Comparison of ENCODE assay signal across 8 mouse cellular contexts in genomic region chr3:116713031-116713430, GRCm38 (mm10). TPM values are rescaled to one million over a fixed set of nuclear protein-coding genes. Genes with fewer than 3 reads are reported as not detected.
DNase-seq lines count a peak whose midpoint lies in the region; ATAC-seq and TF ChIP-seq lines count a peak whose summit lies in the region.

No protein-coding gene starts in this region.

- TF ChIP-seq CTCF in lung, adult 2 months (IDR thresholded peaks at IDR 0.05; ENCODE audit: insufficient read depth, low read length): no peak
- no peak for TF ChIP-seq CTCF in kidney, postnatal 0 days (IDR thresholded peaks at IDR 0.05; ENCODE audit: low read depth)

- DNase-seq in lung, adult 2 months: no peak
- DNase-seq in lung, postnatal 25 days (ENCODE audit: low spot score): no peak
- no peak for DNase-seq in forebrain, embryonic 11.5 days (ENCODE audit: low spot score)
- no peak for DNase-seq in kidney, postnatal 0 days (ENCODE audit: low spot score)
- DNase-seq in naive thymus-derived CD4-positive, alpha-beta T cell, adult 2 months (ENCODE audit: low read depth): peak; percentile 11
- no peak for DNase-seq in ovary, adult 18-20 months (ENCODE audit: low spot score)
- DNase-seq in left cerebral cortex, adult 8-10 months (ENCODE audit: low spot score in 2 of 2): no peak
- no peak for DNase-seq in adrenal gland, adult 18-20 months (ENCODE audit: low spot score in 2 of 2)

- no peak for TF ChIP-seq POLR2A in lung, adult 2 months (IDR thresholded peaks at IDR 0.05; ENCODE audit: borderline replicate concordance, extremely low read depth, low read depth, low read length)

- no peak overlapping the region for H3K9ac ChIP-seq in forebrain, embryonic 11.5 days (ENCODE audit: low read length)
- H3K9ac ChIP-seq in kidney, postnatal 0 days (ENCODE audit: low read depth, low read length): peak overlapping the region; percentile 96; the same call in 1 of the 2 replicates

- no peak for ATAC-seq in forebrain, embryonic 11.5 days (replicated peaks; ENCODE audit: low FRiP score)
- no peak for ATAC-seq in kidney, postnatal 0 days (replicated peaks; ENCODE audit: low FRiP score, low read depth)

- H3K9me3 ChIP-seq in forebrain, embryonic 11.5 days (ENCODE audit: control insufficient read depth, low read length): no peaks in the 10 kb centered on the region
- no peaks in the 10 kb centered on the region for H3K9me3 ChIP-seq in kidney, postnatal 0 days (replicated peaks; ENCODE audit: low read length)

- peak overlapping the region; percentile 93 for H3K4me3 ChIP-seq in lung, adult 2 months (replicated peaks; ENCODE audit: extremely low read depth, low read depth, low read length)
- H3K4me3 ChIP-seq in forebrain, embryonic 11.5 days (ENCODE audit: low read depth, low read length): peak overlapping the region; percentile 91; the same call in 1 of the 2 replicates
- peak overlapping the region; percentile 96 for H3K4me3 ChIP-seq in kidney, postnatal 0 days (replicated peaks; ENCODE audit: low read depth, low read length)

- H3K27me3 ChIP-seq in forebrain, embryonic 11.5 days (ENCODE audit: control insufficient read depth, insufficient read depth, low read length): no peaks in the 10 kb centered on the region; the same call in 1 of the 2 replicates
- no peaks in the 10 kb centered on the region for H3K27me3 ChIP-seq in kidney, postnatal 0 days (ENCODE audit: insufficient read depth, low read length)

- no peaks in the 10 kb centered on the region for H3K36me3 ChIP-seq in forebrain, embryonic 11.5 days (ENCODE audit: control insufficient read depth, insufficient read depth, low read length)
- H3K36me3 ChIP-seq in kidney, postnatal 0 days (ENCODE audit: insufficient read depth, low read length): no peaks in the 10 kb centered on the region

- H3K4me2 ChIP-seq in forebrain, embryonic 11.5 days (ENCODE audit: low read depth, low read length, severe bottlenecking): peak overlapping the region; percentile 84; the same call in 1 of the 2 replicates
- H3K4me2 ChIP-seq in kidney, postnatal 0 days (ENCODE audit: low read length): peak overlapping the region; percentile 84

- WGBS in lung, adult 2 months: 24% methylated on average over 5 of the region's 5 CpGs
- WGBS in forebrain, embryonic 11.5 days: 38% methylated on average over 5 of the region's 5 CpGs
- 14% methylated on average over 5 of the region's 5 CpGs for WGBS in kidney, postnatal 0 days

- peaks cover 10% of the 10 kb centered on the region for H3K4me1 ChIP-seq in lung, adult 2 months (ENCODE audit: control insufficient read depth, insufficient read depth, low read length)
- peaks cover 5% of the 10 kb centered on the region; the same call in 1 of the 2 replicates for H3K4me1 ChIP-seq in forebrain, embryonic 11.5 days (replicated peaks; ENCODE audit: control insufficient read depth, insufficient read depth, low read length)
- H3K4me1 ChIP-seq in kidney, postnatal 0 days (replicated peaks; ENCODE audit: insufficient read depth, low read length): 0 out of 2 replicates have a peak, but pooled peaks cover 8% of the 10 kb centered on the region

- H3K27ac ChIP-seq in forebrain, embryonic 11.5 days (ENCODE audit: low read depth, low read length): no peak overlapping the region
- peak overlapping the region; percentile 91 for H3K27ac ChIP-seq in kidney, postnatal 0 days

RNA-seq across cellular contexts. Expression of gene Slc35a3, which starts 0.4 kb away (rescaled TPM):
- 6.3 and 7.5 TPM in 2 replicates for polyA plus RNA-seq in lung, adult 2 months (2012; rRNA removed)
- polyA plus RNA-seq in forebrain, embryonic 11.5 days (2014; fragmentation: Nextera tagmentation; extraction: Ambion mirVana): 8.4 and 11.2 TPM in 2 replicates
- 14.8 and 15.0 TPM in 2 replicates for polyA plus RNA-seq in kidney, postnatal 0 days (2015; fragmentation: Nextera tagmentation; extraction: Ambion mirVana)
- total RNA-seq in left cerebral cortex, adult 8-10 months (2022): 10 to 100 TPM; 14.2 to 17.0 (median 15.5) TPM
- 10 to 100 TPM; 18.6 to 24.4 TPM for total RNA-seq in adrenal gland, adult 18-20 months (2021)

RNA-seq across cellular contexts. Expression of gene Gm43191, which starts 32.0 kb away (rescaled TPM):
- not detected in 2 replicates for polyA plus RNA-seq in lung, adult 2 months (2012; rRNA removed)
- not detected in 2 replicates for polyA plus RNA-seq in forebrain, embryonic 11.5 days (2014; fragmentation: Nextera tagmentation; extraction: Ambion mirVana)
- not detected in 2 replicates for polyA plus RNA-seq in kidney, postnatal 0 days (2015; fragmentation: Nextera tagmentation; extraction: Ambion mirVana)
- total RNA-seq in left cerebral cortex, adult 8-10 months (2022): 1 to 10 TPM in 3 of 4 experiments, not detected in 1; 1.0 to 3.8 (median 2.6) TPM
- not detected for total RNA-seq in adrenal gland, adult 18-20 months (2021)

RNA-seq across cellular contexts. Expression of gene Mfsd14a, which starts 50.6 kb away (rescaled TPM):
- 20.0 and 27.3 TPM in 2 replicates for polyA plus RNA-seq in lung, adult 2 months (2012; rRNA removed)
- polyA plus RNA-seq in forebrain, embryonic 11.5 days (2014; fragmentation: Nextera tagmentation; extraction: Ambion mirVana): 83.2 and 88.1 TPM in 2 replicates
- 93.9 and 94.0 TPM in 2 replicates for polyA plus RNA-seq in kidney, postnatal 0 days (2015; fragmentation: Nextera tagmentation; extraction: Ambion mirVana)
- 10 to 100 TPM; 53.0 to 62.0 (median 56.9) TPM for total RNA-seq in left cerebral cortex, adult 8-10 months (2022)
- 10 to 100 TPM; 51.6 to 64.6 TPM for total RNA-seq in adrenal gland, adult 18-20 months (2021)
